Mouse (Mus musculus) MEL (cell line): ENCODE measurements at regions not wholly inside any gene's neighbourhood (a gene's known extent, or its start where the extent isn't known, plus 50 kb on each side); places are given as distances from the start of the nearest gene placed in this dataset.

Experiments
- DNase-seq: peaks from one replicate; pipeline ENCODE4 v3.0.0; 2011; ENCODE audit warnings: low read depth, low spot score
- H3K27ac ChIP-seq: 2 replicates; pipeline ENCODE4 v1.5.1; 2012; ENCODE audit warnings: low read depth, mild to moderate bottlenecking, control low read depth, low read length, moderate library complexity; ENCODE audit not compliant: control insufficient read depth
- H3K27me3 ChIP-seq, 2 experiments: fragments of 150-350 bp in 1 of 2; sonication (generic) in 1 of 2; 2 replicates each; pipeline ENCODE4 v1.6.1; 2012; ENCODE audit warnings: low read length in 2 of 2, mild to moderate bottlenecking in 2 of 2, improper control_type of control experiment in 1 of 2, moderate library complexity in 1 of 2; ENCODE audit not compliant: insufficient read depth in 2 of 2, control insufficient read depth in 1 of 2
- H3K36me3 ChIP-seq, 2 experiments: 2 replicates each; pipeline ENCODE4 v1.6.1; 2012 to 2014; ENCODE audit warnings: low read length in 2 of 2, improper control_type of control experiment in 1 of 2, inconsistent platforms in 1 of 2, mild to moderate bottlenecking in 1 of 2; ENCODE audit not compliant: insufficient read depth in 2 of 2, control insufficient read depth in 1 of 2
- H3K4me1 ChIP-seq, 2 experiments: fragments of 150-350 bp in 1 of 2; sonication (generic) in 1 of 2; 2 replicates each; pipeline ENCODE4 v1.6.1; 2012; ENCODE audit warnings: low read length in 2 of 2, improper control_type of control experiment in 1 of 2, mild to moderate bottlenecking in 1 of 2; ENCODE audit not compliant: insufficient read depth in 2 of 2, control insufficient read depth in 1 of 2
- H3K4me3 ChIP-seq, 2 experiments: fragments of 150-350 bp in 1 of 2; sonication (generic) in 1 of 2; 2 replicates each; pipeline ENCODE4 v1.5.1; 2012; ENCODE audit warnings: low read depth in 2 of 2, low read length in 2 of 2, mild to moderate bottlenecking in 2 of 2, moderate library complexity in 2 of 2, control low read depth in 1 of 2, improper control_type of control experiment in 1 of 2; ENCODE audit not compliant: control insufficient read depth in 1 of 2, insufficient read depth in 1 of 2
- H3K79me2 ChIP-seq: 2 replicates; pipeline ENCODE4 v1.6.1; 2012; ENCODE audit warnings: mild to moderate bottlenecking, low read length, moderate library complexity; ENCODE audit not compliant: control insufficient read depth, poor library complexity, insufficient read depth
- H3K9ac ChIP-seq: 2 replicates; pipeline ENCODE4 v1.6.1; 2012; ENCODE audit warnings: low read depth, mild to moderate bottlenecking, control low read depth, low read length, moderate library complexity; ENCODE audit not compliant: control insufficient read depth, poor library complexity, severe bottlenecking
- H3K9me3 ChIP-seq: fragments of 150-350 bp; sonication (generic); replicated peaks from 2 replicates; pipeline ENCODE4 v1.6.1; 2012; ENCODE audit warnings: mild to moderate bottlenecking, low read length, improper control_type of control experiment, moderate library complexity; ENCODE audit not compliant: insufficient read depth
- BHLHE40 ChIP-seq: IDR thresholded peaks from 2 replicates; pipeline ENCODE4 v1.6.1; 2012; ENCODE audit warnings: low read depth, mild to moderate bottlenecking, inconsistent platforms, low read length, improper control_type of control experiment, borderline replicate concordance
- CHD1 ChIP-seq: IDR thresholded peaks from 2 replicates; pipeline ENCODE4 v1.6.1; 2012; ENCODE audit warnings: low read depth, mild to moderate bottlenecking, inconsistent platforms, low read length, improper control_type of control experiment
- CHD2 ChIP-seq: IDR thresholded peaks from 2 replicates; pipeline ENCODE4 v1.6.1; 2011; ENCODE audit warnings: low read length, improper control_type of control experiment
- ELF1 ChIP-seq: IDR thresholded peaks from 2 replicates; pipeline ENCODE4 v1.6.1; 2014; ENCODE audit warnings: low read depth, mild to moderate bottlenecking, inconsistent platforms, low read length, improper control_type of control experiment, moderate library complexity
- EP300 ChIP-seq, 2 experiments: IDR thresholded peaks; 2 replicates each; pipeline ENCODE4 v1.6.1; 2011; ENCODE audit warnings: improper control_type of control experiment in 2 of 2, low read length in 2 of 2, low read depth in 1 of 2, mild to moderate bottlenecking in 1 of 2
- GABPA ChIP-seq: IDR thresholded peaks from 2 replicates; pipeline ENCODE4 v1.6.1; 2012; ENCODE audit warnings: low read depth, mild to moderate bottlenecking, inconsistent platforms, low read length, improper control_type of control experiment, moderate library complexity
- JUND ChIP-seq: IDR thresholded peaks from 2 replicates; pipeline ENCODE4 v1.6.1; 2011; ENCODE audit warnings: low read depth, mild to moderate bottlenecking, improper control_type of control experiment, low read length
- KAT2A ChIP-seq: conservative IDR thresholded peaks from 2 replicates; pipeline ENCODE4 v1.6.1; 2012; ENCODE audit warnings: low read depth, low read length, improper control_type of control experiment, inconsistent platforms
- MAX ChIP-seq: IDR thresholded peaks from 2 replicates; pipeline ENCODE4 v1.6.1; 2011; ENCODE audit warnings: low read length, improper control_type of control experiment
- MEF2A ChIP-seq: IDR thresholded peaks from 2 replicates; pipeline ENCODE4 v1.6.1; 2014; ENCODE audit warnings: low read depth, mild to moderate bottlenecking, inconsistent platforms, low read length, improper control_type of control experiment; ENCODE audit not compliant: poor library complexity, insufficient replicate concordance, severe bottlenecking; ENCODE audit errors: extremely low read depth
- MYB ChIP-seq: IDR thresholded peaks from 2 replicates; pipeline ENCODE4 v1.6.1; 2011; ENCODE audit warnings: mild to moderate bottlenecking, low read depth, low read length, improper control_type of control experiment
- MYC ChIP-seq: IDR thresholded peaks from 2 replicates; pipeline ENCODE4 v1.6.1; 2011; ENCODE audit warnings: low read depth, mild to moderate bottlenecking, low read length, improper control_type of control experiment, moderate library complexity
- NELFE ChIP-seq: IDR thresholded peaks from 2 replicates; pipeline ENCODE4 v1.6.1; 2011; ENCODE audit warnings: low read depth, low read length, improper control_type of control experiment
- RAD21 ChIP-seq: IDR thresholded peaks from 2 replicates; pipeline ENCODE4 v1.6.1; 2011; ENCODE audit warnings: mild to moderate bottlenecking, low read depth, low read length, improper control_type of control experiment
- RCOR1 ChIP-seq: IDR thresholded peaks from 2 replicates; pipeline ENCODE4 v1.6.1; 2012; ENCODE audit warnings: low read depth, mild to moderate bottlenecking, inconsistent platforms, low read length, improper control_type of control experiment
- SMC3 ChIP-seq: IDR thresholded peaks from 2 replicates; pipeline ENCODE4 v1.6.1; 2011; ENCODE audit warnings: low read depth, low read length, improper control_type of control experiment
- TAL1 ChIP-seq: IDR thresholded peaks from 2 replicates; pipeline ENCODE4 v1.6.1; 2012; ENCODE audit warnings: mild to moderate bottlenecking, inconsistent platforms, low read length, moderate library complexity, mixed read lengths
- UBTF ChIP-seq: IDR thresholded peaks from 2 replicates; pipeline ENCODE4 v1.6.1; 2012; ENCODE audit warnings: low read depth, mild to moderate bottlenecking, inconsistent platforms, low read length, improper control_type of control experiment, moderate library complexity, borderline replicate concordance; ENCODE audit not compliant: insufficient read depth
- USF1 ChIP-seq: IDR thresholded peaks from 2 replicates; pipeline ENCODE4 v1.6.1; 2014; ENCODE audit warnings: low read depth, mild to moderate bottlenecking, inconsistent platforms, low read length, improper control_type of control experiment, moderate library complexity
- USF2 ChIP-seq, 2 experiments: IDR thresholded peaks; 2 replicates each; pipeline ENCODE4 v1.6.1; 2011 to 2012; ENCODE audit warnings: improper control_type of control experiment in 2 of 2, low read length in 2 of 2, borderline replicate concordance in 1 of 2, inconsistent platforms in 1 of 2, low read depth in 1 of 2, mild to moderate bottlenecking in 1 of 2; ENCODE audit not compliant: insufficient read depth in 1 of 2
- ZKSCAN1 ChIP-seq: IDR thresholded peaks from 2 replicates; pipeline ENCODE4 v1.6.1; 2012; ENCODE audit warnings: low read depth, mild to moderate bottlenecking, inconsistent platforms, low read length, improper control_type of control experiment, moderate library complexity
- ZMIZ1 ChIP-seq: IDR thresholded peaks from 2 replicates; pipeline ENCODE4 v1.6.1; 2012; ENCODE audit warnings: low read depth, mild to moderate bottlenecking, inconsistent platforms, low read length, improper control_type of control experiment, moderate library complexity
- ZNF384 ChIP-seq: IDR thresholded peaks from 2 replicates; pipeline ENCODE4 v1.6.1; 2012; ENCODE audit warnings: low read depth, mild to moderate bottlenecking, inconsistent platforms, low read length, improper control_type of control experiment

GRCm38 (mm10) chr3:22995228-22995627, 918.8 kb downstream of the Tbl1xr1 start (continued):
- TF ChIP-seq BHLHE40 (no peak), RCOR1 (peak; percentile 72; the same call in 1 of the 2 replicates), GABPA (no peak), MEF2A (no peak), CHD1 (no peak), RAD21 (peak; percentile 46), NELFE (no peak), CHD2 (no peak), TAL1 (peak; percentile 77), MAX (no peak; the same call in 1 of the 2 replicates), ZNF384 (no peak)

GRCm38 (mm10) chr3:22995833-22996232, 919.4 kb downstream of the Tbl1xr1 start:
- TF ChIP-seq ZKSCAN1 (no peak), MAX (no peak), EP300 (IDR thresholded peaks at IDR 0.05; ENCODE audit: low read depth in 1 of 2, low read length in 2 of 2) (peak in 1 of 2 experiments; percentile 44; a peak in 2 of 4 replicates), TAL1 (no peak), MEF2A (no peak), USF2 (IDR thresholded peaks at IDR 0.05; ENCODE audit: borderline replicate concordance in 1 of 2, insufficient read depth in 1 of 2, low read depth in 1 of 2, low read length in 2 of 2) (no peak), ZMIZ1 (no peak), ZNF384 (peak; percentile 89), RAD21 (no peak), JUND (no peak), KAT2A (no peak), SMC3 (no peak), MYC (no peak), ELF1 (no peak), MYB (no peak), USF1 (no peak), UBTF (no peak)
- peaks cover 4 to 6% of the 10 kb centered on the region in 2 experiments; a peak in 3 of 4 replicates for H3K4me1 ChIP-seq
- H3K27me3 ChIP-seq, result no peaks in the 10 kb centered on the region
- peak overlapping the region; percentile 46 to 52 for H3K4me3 ChIP-seq
- peaks cover 0 to 11% of the 10 kb centered on the region in 2 experiments; a peak in 2 of 4 replicates for H3K36me3 ChIP-seq
- H3K9ac ChIP-seq, result peak overlapping the region; percentile 45
- DNase-seq, result peak; percentile 63
- H3K27ac ChIP-seq, result peak overlapping the region; percentile 69
- no peaks in the 10 kb centered on the region for H3K79me2 ChIP-seq
- H3K9me3 ChIP-seq, result no peaks in the 10 kb centered on the region
